In genomic region chr11:114567814-114568800, GRCm38 (mm10) we compare ENCODE assay signal across 12 mouse cellular contexts.
DNase-seq lines count a peak whose midpoint lies in the region; ATAC-seq and TF ChIP-seq lines count a peak whose summit lies in the region.
"Had no signal": no experiment of that assay in that cellular context is flagged by ENCODE, and none has a peak within 500 bp of the region (broad histone marks: within the 10 kb centered on the region; RNA-seq: fewer than 3 reads in every experiment).

No protein-coding gene starts in this region.

- peak; percentile 86 for DNase-seq in ES-CJ7 (ENCODE audit: low read depth, low spot score)
- no peak for DNase-seq in testis, postnatal 10 days (ENCODE audit: low spot score)
- no peak for DNase-seq in left cerebral cortex, adult 11 months (ENCODE audit: low spot score)
- no peak for DNase-seq in urinary bladder, postnatal 14 days (ENCODE audit: low spot score)
- DNase-seq: adrenal gland, postnatal 10 days; cerebellum, adult 2 months had no signal

- peak overlapping the region; percentile 67 for H3K4me3 ChIP-seq in E14TG2a.4 (replicated peaks; ENCODE audit: low read length)
- H3K4me3 ChIP-seq in embryonic facial prominence, embryonic 15.5 days (replicated peaks) = no peak overlapping the region
- H3K4me3 ChIP-seq in limb, embryonic 13.5 days = no peak overlapping the region
- H3K4me3 ChIP-seq: layer of hippocampus, adult 2 months; limb, embryonic 15.5 days had no signal

- no peak overlapping the region for H3K9ac ChIP-seq in embryonic facial prominence, embryonic 15.5 days
- no peak overlapping the region for H3K9ac ChIP-seq in limb, embryonic 13.5 days
- H3K9ac ChIP-seq: limb, embryonic 15.5 days had no signal

- WGBS in embryonic facial prominence, embryonic 15.5 days = 13% methylated on average over 21 of the region's 21 CpGs
- WGBS in limb, embryonic 13.5 days = 7% methylated on average over 21 of the region's 21 CpGs

- H3K36me3 ChIP-seq in E14TG2a.4 (ENCODE audit: insufficient read depth, low read length) = no peaks in the 10 kb centered on the region
- no peaks in the 10 kb centered on the region for H3K36me3 ChIP-seq in embryonic facial prominence, embryonic 15.5 days
- H3K36me3 ChIP-seq in limb, embryonic 13.5 days = no peaks in the 10 kb centered on the region
- H3K36me3 ChIP-seq: limb, embryonic 15.5 days had no signal

- H3K27ac ChIP-seq in embryonic facial prominence, embryonic 15.5 days (replicated peaks) = no peak overlapping the region; the same call in 1 of the 2 replicates
- H3K27ac ChIP-seq in limb, embryonic 13.5 days = no peak overlapping the region
- H3K27ac ChIP-seq: limb, embryonic 15.5 days had no signal

- no peak for ATAC-seq in embryonic facial prominence, embryonic 15.5 days (ENCODE audit: insufficient number of reproducible peaks, low FRiP score, low TSS enrichment, low read depth)
- ATAC-seq in limb, embryonic 13.5 days (ENCODE audit: low FRiP score, low read depth) = no peak
- no peak for ATAC-seq in megakaryocyte-erythroid progenitor cell, adult 5-6 weeks (replicated peaks; ENCODE audit: low FRiP score, low TSS enrichment, poor library complexity, severe bottlenecking)

- no peaks in the 10 kb centered on the region for H3K27me3 ChIP-seq in E14TG2a.4 (ENCODE audit: insufficient read depth, low read length)
- H3K27me3 ChIP-seq in embryonic facial prominence, embryonic 15.5 days = peaks cover 9% of the 10 kb centered on the region; the same call in 1 of the 2 replicates
- peaks cover 19% of the 10 kb centered on the region for H3K27me3 ChIP-seq in limb, embryonic 13.5 days

- H3K4me1 ChIP-seq in E14TG2a.4 (replicated peaks; ENCODE audit: low read depth, low read length) = peaks cover 63% of the 10 kb centered on the region
- peaks cover 20% of the 10 kb centered on the region for H3K4me1 ChIP-seq in embryonic facial prominence, embryonic 15.5 days
- peaks cover 26% of the 10 kb centered on the region for H3K4me1 ChIP-seq in limb, embryonic 13.5 days

- peaks cover 39% of the 10 kb centered on the region for H3K9me3 ChIP-seq in E14TG2a.4 (ENCODE audit: low read length)
- H3K9me3 ChIP-seq in embryonic facial prominence, embryonic 15.5 days (replicated peaks) = no peaks in the 10 kb centered on the region
- peaks cover 15% of the 10 kb centered on the region; the same call in 1 of the 2 replicates for H3K9me3 ChIP-seq in limb, embryonic 13.5 days
- H3K9me3 ChIP-seq: limb, embryonic 15.5 days had no signal

- peak overlapping the region; percentile 15; the same call in 1 of the 2 replicates for H3K4me2 ChIP-seq in embryonic facial prominence, embryonic 15.5 days (replicated peaks)
- H3K4me2 ChIP-seq in limb, embryonic 13.5 days (replicated peaks) = peak overlapping the region; percentile 45

- TF ChIP-seq CTCF in E14TG2a.4 (conservative IDR thresholded peaks at IDR 0.05; ENCODE audit: low read length) = no peak
